15 mouse cellular contexts compared by ENCODE assay signal in the genomic region with DNA sequence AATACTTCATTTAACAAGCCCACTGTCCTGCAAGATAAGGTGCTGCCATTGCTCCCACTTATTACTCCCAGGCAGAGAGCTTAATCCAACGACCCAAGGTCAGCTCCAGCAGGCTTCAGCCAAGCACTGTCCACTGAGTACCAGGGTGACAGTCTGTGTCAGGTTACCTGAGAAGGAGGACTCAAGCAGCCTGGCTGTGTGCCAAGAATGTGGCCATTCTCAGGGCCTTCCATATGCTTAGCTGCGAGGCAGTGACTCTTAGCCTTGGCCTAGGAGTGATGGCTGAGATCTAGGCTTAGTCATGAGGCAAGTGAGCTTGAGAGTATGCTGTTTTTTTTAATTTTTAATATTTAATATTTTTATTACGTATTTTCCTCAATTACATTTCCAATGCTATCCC.
"Had no signal": no experiment of that assay in that cellular context is flagged by ENCODE, and none has a peak within 500 bp of the region (broad histone marks: within the 10 kb centered on the region; RNA-seq: fewer than 3 reads in every experiment).

No protein-coding gene starts in this region.

- H3K27me3 ChIP-seq: liver, embryonic 13.5 days; midbrain, embryonic 13.5 days; neural tube, embryonic 15.5 days had no signal

- H3K27ac ChIP-seq: limb, embryonic 12.5 days; liver, embryonic 13.5 days; midbrain, embryonic 13.5 days; neural tube, embryonic 15.5 days had no signal

- DNase-seq: kidney, adult 8-10 months; kidney, postnatal 36 days; layer of hippocampus, adult 9-11 months; layer of hippocampus, postnatal 36 days; liver; liver, embryonic 13.5 days; liver, postnatal 0 days; retina, postnatal 1 day; right cerebral cortex, postnatal 14 days; thymus, postnatal 4 days had no signal

- H3K36me3 ChIP-seq: limb, embryonic 12.5 days; liver, embryonic 13.5 days; midbrain, embryonic 13.5 days; neural tube, embryonic 15.5 days had no signal

- H3K4me1 ChIP-seq: limb, embryonic 12.5 days; liver, embryonic 13.5 days; midbrain, embryonic 13.5 days; neural tube, embryonic 15.5 days had no signal

- H3K4me2 ChIP-seq: limb, embryonic 12.5 days; liver, embryonic 13.5 days; midbrain, embryonic 13.5 days; neural tube, embryonic 15.5 days had no signal

- ATAC-seq: intestine, embryonic 16.5 days; liver, postnatal 0 days; midbrain, embryonic 13.5 days had no signal

- H3K9ac ChIP-seq: limb, embryonic 12.5 days; liver, embryonic 13.5 days; liver, postnatal 0 days; midbrain, embryonic 13.5 days; neural tube, embryonic 15.5 days had no signal

- H3K4me3 ChIP-seq: limb, embryonic 12.5 days; liver, embryonic 13.5 days; midbrain, embryonic 13.5 days; myocyte; neural tube, embryonic 15.5 days had no signal

- H3K9me3 ChIP-seq: limb, embryonic 12.5 days; liver, embryonic 13.5 days; midbrain, embryonic 13.5 days; neural tube, embryonic 15.5 days had no signal
